ENCODE assay signal across 9 mouse cellular contexts in the genomic region with DNA sequence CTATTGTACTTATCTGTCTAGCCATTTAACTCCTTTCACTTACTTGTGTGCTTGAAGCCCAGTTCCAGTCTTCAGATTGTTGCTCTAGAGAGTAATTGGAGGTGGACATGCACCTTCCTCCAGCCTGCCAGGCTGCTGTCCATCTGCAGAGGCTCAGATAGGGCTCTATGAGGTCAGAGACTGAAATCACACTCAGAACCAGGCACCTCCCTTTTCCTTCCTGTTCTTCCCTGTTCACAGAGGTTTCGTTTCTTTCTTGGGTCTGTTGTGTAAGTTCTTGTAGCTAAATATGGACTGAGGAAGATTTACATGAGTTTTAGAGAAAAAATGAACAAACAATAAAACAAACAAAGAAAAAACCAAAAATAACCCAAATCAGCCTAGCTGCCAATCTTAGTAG. TPM values are rescaled to one million over a fixed set of nuclear protein-coding genes. Genes with fewer than 3 reads are reported as not detected.
DNase-seq lines count a peak whose midpoint lies in the region; ATAC-seq and TF ChIP-seq lines count a peak whose summit lies in the region.
"Not testable (repeated sequence)": the region's sequence is repeated elsewhere in the genome, so short reads cannot be mapped to it uniquely, and the experiment has no call there.
"Had no signal": no experiment of that assay in that cellular context is flagged by ENCODE, and none has a peak within 500 bp of the region (broad histone marks: within the 10 kb centered on the region; RNA-seq: fewer than 3 reads in every experiment).

A gene (minus strand): TSS at position 156 of the 400 bp plus-strand sequence.

- not testable (repeated sequence) for H3K36me3 ChIP-seq in heart, embryonic 16.5 days (ENCODE audit: control insufficient read depth, insufficient read depth)

- not testable (repeated sequence) for H3K4me3 ChIP-seq in bone marrow macrophage, adult 2 months (ENCODE audit: insufficient read depth, low read length); heart, embryonic 16.5 days (ENCODE audit: low read length)

- ATAC-seq in granulocyte monocyte progenitor cell, adult 5-6 weeks (replicated peaks; ENCODE audit: poor library complexity, severe bottlenecking): peak; percentile 96
- peak; percentile 58 for ATAC-seq in heart, embryonic 16.5 days (replicated peaks; ENCODE audit: extremely low read depth, insufficient read depth, low FRiP score)
- ATAC-seq in megakaryocyte-erythroid progenitor cell, adult 5-6 weeks (replicated peaks; ENCODE audit: low FRiP score, low TSS enrichment, poor library complexity, severe bottlenecking): peak; percentile 81

- not testable (repeated sequence) for H3K9me3 ChIP-seq in heart, embryonic 16.5 days (replicated peaks; ENCODE audit: control insufficient read depth, low read length)

- not testable (repeated sequence) for TF ChIP-seq POLR2A in bone marrow macrophage, adult 2 months (IDR thresholded peaks at IDR 0.05; ENCODE audit: borderline replicate concordance, low read depth, low read length)

- not testable (repeated sequence) for H3K9ac ChIP-seq in heart, embryonic 16.5 days (ENCODE audit: low read length)

- peak; percentile 7 for DNase-seq in kidney, adult 11 months
- peak; percentile 4 for DNase-seq in layer of hippocampus, adult 9-11 months
- DNase-seq in lung, adult 18-20 months: peak; percentile 2 to 6

- not testable (repeated sequence) for TF ChIP-seq CTCF in bone marrow macrophage, adult 2 months (IDR thresholded peaks at IDR 0.05; ENCODE audit: low read depth, low read length)

- H3K27ac ChIP-seq in bone marrow macrophage, adult 2 months (ENCODE audit: insufficient read depth, low read depth, low read length); heart, embryonic 16.5 days (ENCODE audit: low read length): not testable (repeated sequence)

- H3K4me1 ChIP-seq in bone marrow macrophage, adult 2 months (ENCODE audit: control insufficient read depth, insufficient read depth, low read length); heart, embryonic 16.5 days (ENCODE audit: control insufficient read depth, insufficient read depth, low read length): not testable (repeated sequence)

- 65% methylated on average over 1 of the region's 1 CpGs for WGBS in heart, embryonic 16.5 days

- H3K4me2 ChIP-seq in heart, embryonic 16.5 days (ENCODE audit: low read depth, low read length): not testable (repeated sequence)

- not testable (repeated sequence) for H3K27me3 ChIP-seq in heart, embryonic 16.5 days (ENCODE audit: control insufficient read depth, insufficient read depth, low read length)

RNA-seq across cellular contexts. Expression of the gene that starts here (rescaled TPM):
- 79.1 and 95.8 TPM in 2 replicates for polyA plus RNA-seq in bone marrow macrophage, adult 2 months (2012; ENCODE audit: insufficient read depth, insufficient read length, missing spikeins)
- total RNA-seq in granulocyte monocyte progenitor cell, adult 5-6 weeks (2014; fragmentation: Nextera tagmentation): 28.2 and 59.8 TPM in 2 replicates
- 52.7 and 67.9 TPM in 2 replicates for total RNA-seq in granulocyte monocyte progenitor cell, adult 5-6 weeks (2017)
- polyA plus RNA-seq in heart, embryonic 16.5 days (2015; fragmentation: Nextera tagmentation; extraction: Ambion mirVana): 0.97 and 1.1 TPM in 2 replicates
- 4.2 and 13.7 TPM in 2 replicates for total RNA-seq in megakaryocyte-erythroid progenitor cell, adult 5-6 weeks (2014; fragmentation: Nextera tagmentation)
- 23.2 and 51.2 TPM in 2 replicates for total RNA-seq in megakaryocyte-erythroid progenitor cell, adult 5-6 weeks (2017)
- polyA plus RNA-seq: forebrain, embryonic 12.5 days; neural tube, embryonic 15.5 days had no signal

Comparison
In these comparisons a context has a peak if more than half of its experiments do, and no peak if none do; other contexts are left out.
1. RNA of the gene that starts here (polyA plus RNA-seq): 79.1 to 95.8 TPM in bone marrow macrophage, adult 2 months; 0.97 to 1.1 TPM in heart, embryonic 16.5 days; every median in the first group is over 10 times any median in the second.
2. Peak in every context shown above with its lines, with median percentiles within 50 percentile points of each other: ATAC-seq and DNase-seq.